In genomic region chr11:88516596-88517485, GRCm38 (mm10) we compare ENCODE assay signal across 9 mouse cellular contexts.
A peak's percentile ranks its signal among the peaks of the same experiment; 100 is the strongest.
DNase-seq lines count a peak whose midpoint lies in the region; ATAC-seq lines count a peak whose summit lies in the region.
"Had no signal": no experiment of that assay in that cellular context is flagged by ENCODE, and none has a peak within 500 bp of the region (broad histone marks: within the 10 kb centered on the region; RNA-seq: fewer than 3 reads in every experiment).

No protein-coding gene starts in this region.

- ATAC-seq in lung, embryonic 16.5 days (ENCODE audit: low read depth) = no peak
- no peak for ATAC-seq in hindbrain, embryonic 14.5 days (ENCODE audit: low FRiP score)
- ATAC-seq in stomach, embryonic 16.5 days (ENCODE audit: insufficient read depth, low FRiP score) = no peak

- DNase-seq in heart, embryonic 10.5 days (ENCODE audit: low spot score) = no peak
- no peak for DNase-seq in heart, postnatal 14 days
- no peak for DNase-seq in lung, postnatal 10 days
- DNase-seq in hindbrain, embryonic 14.5 days (ENCODE audit: low spot score) = no peak
- DNase-seq in Muller cell, postnatal 12 days (ENCODE audit: inconsistent ontology term) = no peak
- DNase-seq in spleen, postnatal 14 days (ENCODE audit: low spot score in 2 of 2) = no peak

- no peak overlapping the region for H3K4me2 ChIP-seq in lung, embryonic 16.5 days (ENCODE audit: low read depth, low read length)
- H3K4me2 ChIP-seq in hindbrain, embryonic 14.5 days (replicated peaks) = no peak overlapping the region
- H3K4me2 ChIP-seq in stomach, embryonic 16.5 days (ENCODE audit: low read depth, low read length) = no peak overlapping the region
- H3K4me2 ChIP-seq: limb, embryonic 12.5 days had no signal

- H3K27ac ChIP-seq in heart, embryonic 10.5 days = peak overlapping the region; percentile 65; the same call in 1 of the 2 replicates
- H3K27ac ChIP-seq in lung, embryonic 16.5 days (ENCODE audit: low read length) = peak overlapping the region; percentile 60
- peak overlapping the region; percentile 66 for H3K27ac ChIP-seq in hindbrain, embryonic 14.5 days
- peak overlapping the region; percentile 30 for H3K27ac ChIP-seq in stomach, embryonic 16.5 days (ENCODE audit: low read length)
- H3K27ac ChIP-seq: limb, embryonic 12.5 days had no signal

- H3K4me1 ChIP-seq in heart, embryonic 10.5 days = peaks cover 82% of the 10 kb centered on the region
- H3K4me1 ChIP-seq in lung, embryonic 16.5 days (replicated peaks; ENCODE audit: control insufficient read depth, insufficient read depth, low read length) = peaks cover 21% of the 10 kb centered on the region
- H3K4me1 ChIP-seq in hindbrain, embryonic 14.5 days (replicated peaks; ENCODE audit: control insufficient read depth, insufficient read depth, low read length) = peaks cover 70% of the 10 kb centered on the region
- peaks cover 19% of the 10 kb centered on the region for H3K4me1 ChIP-seq in stomach, embryonic 16.5 days (ENCODE audit: control insufficient read depth, insufficient read depth, low read length)

- no peak overlapping the region for H3K4me3 ChIP-seq in heart, embryonic 10.5 days
- no peak overlapping the region for H3K4me3 ChIP-seq in lung, embryonic 16.5 days (ENCODE audit: low read length)
- H3K4me3 ChIP-seq in hindbrain, embryonic 14.5 days (replicated peaks; ENCODE audit: low read length) = no peak overlapping the region
- H3K4me3 ChIP-seq in stomach, embryonic 16.5 days (replicated peaks; ENCODE audit: low read length) = no peak overlapping the region
- H3K4me3 ChIP-seq: limb, embryonic 12.5 days had no signal

- 72% methylated on average over 12 of the region's 12 CpGs for WGBS in heart, embryonic 10.5 days
- 63% methylated on average over 12 of the region's 12 CpGs for WGBS in lung, embryonic 16.5 days
- WGBS in hindbrain, embryonic 14.5 days = 61% methylated on average over 12 of the region's 12 CpGs
- 70% methylated on average over 12 of the region's 12 CpGs for WGBS in stomach, embryonic 16.5 days

- 0 out of 2 replicates have a peak, but pooled peaks cover 11% of the 10 kb centered on the region for H3K36me3 ChIP-seq in heart, embryonic 10.5 days
- H3K36me3 ChIP-seq in lung, embryonic 16.5 days (ENCODE audit: control insufficient read depth, insufficient read depth, low read length) = no peaks in the 10 kb centered on the region
- H3K36me3 ChIP-seq in hindbrain, embryonic 14.5 days (replicated peaks; ENCODE audit: control insufficient read depth, insufficient read depth) = no peaks in the 10 kb centered on the region
- H3K36me3 ChIP-seq in stomach, embryonic 16.5 days (ENCODE audit: control insufficient read depth, insufficient read depth, low read length) = no peaks in the 10 kb centered on the region
- H3K36me3 ChIP-seq: limb, embryonic 12.5 days had no signal

- no peaks in the 10 kb centered on the region for H3K27me3 ChIP-seq in heart, embryonic 10.5 days (ENCODE audit: insufficient read depth, poor library complexity, severe bottlenecking)
- H3K27me3 ChIP-seq in lung, embryonic 16.5 days (ENCODE audit: control insufficient read depth, insufficient read depth, low read depth, low read length) = no peaks in the 10 kb centered on the region
- no peaks in the 10 kb centered on the region for H3K27me3 ChIP-seq in hindbrain, embryonic 14.5 days (ENCODE audit: control insufficient read depth, insufficient read depth, low read length)
- H3K27me3 ChIP-seq in stomach, embryonic 16.5 days (ENCODE audit: control insufficient read depth, insufficient read depth, low read length) = no peaks in the 10 kb centered on the region
- H3K27me3 ChIP-seq: limb, embryonic 12.5 days had no signal

- H3K9me3 ChIP-seq in heart, embryonic 10.5 days = no peaks in the 10 kb centered on the region
- no peaks in the 10 kb centered on the region for H3K9me3 ChIP-seq in lung, embryonic 16.5 days (ENCODE audit: control insufficient read depth, low read length)
- H3K9me3 ChIP-seq in hindbrain, embryonic 14.5 days (ENCODE audit: control insufficient read depth, low read length) = no peaks in the 10 kb centered on the region
- H3K9me3 ChIP-seq in stomach, embryonic 16.5 days (replicated peaks; ENCODE audit: control insufficient read depth, low read length) = no peaks in the 10 kb centered on the region
- H3K9me3 ChIP-seq: limb, embryonic 12.5 days had no signal

- intact Hi-C loops in heart, postnatal 14 days (cut with DNase I) = no loop called here

- peak overlapping the region; percentile 37 for H3K9ac ChIP-seq in lung, embryonic 16.5 days (ENCODE audit: low read length)
- no peak overlapping the region for H3K9ac ChIP-seq in hindbrain, embryonic 14.5 days
- H3K9ac ChIP-seq in stomach, embryonic 16.5 days (ENCODE audit: low read length) = peak overlapping the region; percentile 26; the same call in 1 of the 2 replicates
- H3K9ac ChIP-seq: limb, embryonic 12.5 days had no signal
